In genomic region chr10:93325804-93326740, GRCm38 (mm10) we compare ENCODE assay signal across 8 mouse cellular contexts. TPM values are rescaled to one million over a fixed set of nuclear protein-coding genes. Genes with fewer than 3 reads are reported as not detected.
DNase-seq lines count a peak whose midpoint lies in the region; ATAC-seq and TF ChIP-seq lines count a peak whose summit lies in the region.

No protein-coding gene starts in this region.

- no peak overlapping the region for H3K4me2 ChIP-seq in midbrain, embryonic 14.5 days (ENCODE audit: low read length)
- no peak overlapping the region for H3K4me2 ChIP-seq in midbrain, embryonic 13.5 days (replicated peaks)

- H3K27ac ChIP-seq in heart, adult 2 months, result peak overlapping the region; percentile 81
- H3K27ac ChIP-seq in heart, embryonic 10.5 days, result peak overlapping the region; percentile 49; the same call in 1 of the 2 replicates
- peak overlapping the region; percentile 71 for H3K27ac ChIP-seq in limb, embryonic 10.5 days
- H3K27ac ChIP-seq in midbrain, embryonic 14.5 days (replicated peaks; ENCODE audit: low read depth, low read length), result no peak overlapping the region
- no peak overlapping the region for H3K27ac ChIP-seq in layer of hippocampus, adult 2 months
- H3K27ac ChIP-seq in midbrain, embryonic 13.5 days, result no peak overlapping the region

- peak; percentile 43; the same call in 1 of the 2 replicates for TF ChIP-seq EP300 in heart, adult 2 months (IDR thresholded peaks at IDR 0.05; ENCODE audit: insufficient read depth, low read depth, low read length)

- no peaks in the 10 kb centered on the region for H3K79me2 ChIP-seq in heart, adult 2 months (replicated peaks; ENCODE audit: control insufficient read depth, insufficient read depth, low read length)

- no peak overlapping the region for H3K9ac ChIP-seq in heart, adult 2 months (ENCODE audit: low read depth, low read length)
- H3K9ac ChIP-seq in midbrain, embryonic 14.5 days (replicated peaks; ENCODE audit: low read length), result no peak overlapping the region
- H3K9ac ChIP-seq in midbrain, embryonic 13.5 days (replicated peaks), result no peak overlapping the region

- no peaks in the 10 kb centered on the region for H3K27me3 ChIP-seq in heart, adult 2 months (ENCODE audit: control insufficient read depth, insufficient read depth, low read length)
- H3K27me3 ChIP-seq in heart, embryonic 10.5 days (ENCODE audit: insufficient read depth, poor library complexity, severe bottlenecking), result no peaks in the 10 kb centered on the region
- no peaks in the 10 kb centered on the region for H3K27me3 ChIP-seq in limb, embryonic 10.5 days (ENCODE audit: low read depth, poor library complexity, severe bottlenecking)
- no peaks in the 10 kb centered on the region for H3K27me3 ChIP-seq in midbrain, embryonic 14.5 days (ENCODE audit: control insufficient read depth, insufficient read depth, low read length)
- H3K27me3 ChIP-seq in midbrain, embryonic 13.5 days, result no peaks in the 10 kb centered on the region

- TF ChIP-seq CTCF in heart, adult 2 months (IDR thresholded peaks at IDR 0.05), result no peak
- TF ChIP-seq CTCF in layer of hippocampus, adult 2 months (conservative IDR thresholded peaks at IDR 0.05), result no peak

- TF ChIP-seq POLR2A in heart, adult 2 months (IDR thresholded peaks at IDR 0.05; ENCODE audit: insufficient read depth, low read depth, low read length), result 0 out of 2 replicates have a peak, but pooled peaks have one; percentile 23

- intact Hi-C loops in heart, adult 2 months (cut with DNase I), result no loop called here
- intact Hi-C loops in heart, postnatal 36 days (cut with DNase I), result no loop called here

- WGBS in heart, adult 2 months, result 44% methylated on average over 12 of the region's 12 CpGs
- 50% methylated on average over 12 of the region's 12 CpGs for WGBS in heart, embryonic 10.5 days
- 63% methylated on average over 12 of the region's 12 CpGs for WGBS in limb, embryonic 10.5 days
- 82% methylated on average over 12 of the region's 12 CpGs for WGBS in midbrain, embryonic 14.5 days
- 80% methylated on average over 12 of the region's 12 CpGs for WGBS in midbrain, embryonic 13.5 days

- DNase-seq in heart, adult 2 months, result peak; percentile 61 to 71
- no peak for DNase-seq in heart, postnatal 36 days
- DNase-seq in heart, embryonic 10.5 days (ENCODE audit: low spot score), result no peak
- no peak for DNase-seq in limb, embryonic 10.5 days (ENCODE audit: low spot score)
- DNase-seq in natural killer cell, adult 2 months (ENCODE audit: low spot score in 2 of 2), result peak; percentile 27 to 34
- DNase-seq in midbrain, embryonic 14.5 days, result no peak
- no peak for DNase-seq in layer of hippocampus, adult 2 months (ENCODE audit: low spot score in 2 of 2)

- ATAC-seq in midbrain, embryonic 14.5 days (ENCODE audit: low FRiP score, low TSS enrichment), result no peak
- ATAC-seq in midbrain, embryonic 13.5 days, result no peak

- H3K9me3 ChIP-seq in heart, embryonic 10.5 days, result no peaks in the 10 kb centered on the region
- no peaks in the 10 kb centered on the region for H3K9me3 ChIP-seq in limb, embryonic 10.5 days (replicated peaks)
- no peaks in the 10 kb centered on the region for H3K9me3 ChIP-seq in midbrain, embryonic 14.5 days (ENCODE audit: control insufficient read depth, low read length)
- H3K9me3 ChIP-seq in midbrain, embryonic 13.5 days, result no peaks in the 10 kb centered on the region

- H3K4me3 ChIP-seq in heart, adult 2 months, result no peak overlapping the region
- H3K4me3 ChIP-seq in heart, embryonic 10.5 days, result no peak overlapping the region
- H3K4me3 ChIP-seq in limb, embryonic 10.5 days, result no peak overlapping the region
- no peak overlapping the region for H3K4me3 ChIP-seq in midbrain, embryonic 14.5 days (replicated peaks; ENCODE audit: low read depth, low read length)
- no peak overlapping the region for H3K4me3 ChIP-seq in layer of hippocampus, adult 2 months
- no peak overlapping the region for H3K4me3 ChIP-seq in midbrain, embryonic 13.5 days (replicated peaks)

- H3K36me3 ChIP-seq in heart, adult 2 months (ENCODE audit: control insufficient read depth, insufficient read depth, low read length), result 0 out of 2 replicates have a peak, but pooled peaks cover 2% of the 10 kb centered on the region
- no peaks in the 10 kb centered on the region for H3K36me3 ChIP-seq in heart, embryonic 10.5 days
- H3K36me3 ChIP-seq in limb, embryonic 10.5 days, result no peaks in the 10 kb centered on the region
- no peaks in the 10 kb centered on the region for H3K36me3 ChIP-seq in midbrain, embryonic 14.5 days (ENCODE audit: control insufficient read depth, insufficient read depth, low read length)
- H3K36me3 ChIP-seq in midbrain, embryonic 13.5 days, result no peaks in the 10 kb centered on the region

- peaks cover 7% of the 10 kb centered on the region for H3K4me1 ChIP-seq in heart, adult 2 months (ENCODE audit: control insufficient read depth, insufficient read depth, low read length)
- peaks cover 20% of the 10 kb centered on the region for H3K4me1 ChIP-seq in heart, embryonic 10.5 days
- H3K4me1 ChIP-seq in limb, embryonic 10.5 days, result peaks cover 25% of the 10 kb centered on the region
- no peaks in the 10 kb centered on the region for H3K4me1 ChIP-seq in midbrain, embryonic 14.5 days (ENCODE audit: control insufficient read depth, insufficient read depth, low read length)
- no peaks in the 10 kb centered on the region for H3K4me1 ChIP-seq in midbrain, embryonic 13.5 days (replicated peaks)

RNA-seq across cellular contexts. Expression of gene Elk3, which starts 15.1 kb away (rescaled TPM):
- 10 to 100 TPM; 33.8 to 39.4 TPM for total RNA-seq in heart, adult 2 months (2021)
- 31.9 and 32.1 TPM in 2 replicates for polyA plus RNA-seq in heart, adult 2 months (2012; rRNA removed)
- total RNA-seq in heart, postnatal 36 days (2021), result 10 to 100 TPM; 42.0 to 53.5 TPM
- 23.6 and 25.9 TPM in 2 replicates for polyA plus RNA-seq in heart, embryonic 10.5 days (2016; fragmentation: Nextera tagmentation; extraction: Ambion mirVana)
- polyA plus RNA-seq in limb, embryonic 10.5 days (2016; fragmentation: Nextera tagmentation; extraction: Ambion mirVana), result 34.0 and 36.0 TPM in 2 replicates
- 4.4 and 8.8 TPM in 2 replicates for polyA plus RNA-seq in midbrain, embryonic 14.5 days (2014; fragmentation: Nextera tagmentation; extraction: Ambion mirVana)
- total RNA-seq in layer of hippocampus, adult 2 months (2021), result 1 to 10 TPM; 8.9 to 9.7 TPM
- polyA plus RNA-seq in midbrain, embryonic 13.5 days (2015; fragmentation: Nextera tagmentation; extraction: Ambion mirVana), result 7.7 and 8.5 TPM in 2 replicates

Comparison
In these comparisons a context has a peak if more than half of its experiments do, and no peak if none do; other contexts are left out.
1. DNase-seq: peak in heart, adult 2 months (2 of 2) and natural killer cell, adult 2 months (2 of 2); none in heart, postnatal 36 days (0 of 2), heart, embryonic 10.5 days (single experiment), limb, embryonic 10.5 days (single experiment), midbrain, embryonic 14.5 days (single experiment) and layer of hippocampus, adult 2 months (0 of 2).
2. H3K27ac ChIP-seq: peak in heart, adult 2 months (single experiment), heart, embryonic 10.5 days (single experiment) and limb, embryonic 10.5 days (single experiment); none in midbrain, embryonic 14.5 days (single experiment), layer of hippocampus, adult 2 months (single experiment) and midbrain, embryonic 13.5 days (single experiment).